Mouse (Mus musculus): ENCODE results near the gene Adrm1.
"Not testable (repeated sequence)": the region's sequence is repeated elsewhere in the genome, so short reads cannot be mapped to it uniquely, and the experiment has no call there.

The Adrm1 gene

GRCm38 (mm10) chr2:180170806-180171521 lies at the start of gene Adrm1:
Gene Adrm1 (plus strand): TSS chr2:180171485.
- peak; percentile 96 to 98 for DNase-seq (ENCODE audit: low spot score in 2 of 2)

- no peak for DNase-seq (ENCODE audit: low spot score in 2 of 2)
Observed at GRCm38 (mm10) chr2:180124192-180124591, 47.1 kb upstream of the Adrm1 start.

GRCm38 (mm10) chr2:180126195-180126594 lies 45.1 kb upstream of the Adrm1 start:
- DNase-seq (ENCODE audit: low spot score in 2 of 2) = peak in 1 of 2 experiments; percentile 25

GRCm38 (mm10) chr2:180127675-180128074 lies 43.6 kb upstream of the Adrm1 start:
- no peak for DNase-seq (ENCODE audit: low spot score in 2 of 2)

GRCm38 (mm10) chr2:180133231-180133630 lies 38.1 kb upstream of the Adrm1 start:
- DNase-seq (ENCODE audit: low spot score in 2 of 2) = no peak

GRCm38 (mm10) chr2:180133911-180134310 lies 37.4 kb upstream of the Adrm1 start:
- DNase-seq (ENCODE audit: low spot score in 2 of 2) = no peak

GRCm38 (mm10) chr2:180135414-180135813 lies 35.9 kb upstream of the Adrm1 start:
- no peak for DNase-seq (ENCODE audit: low spot score in 2 of 2)

- DNase-seq (ENCODE audit: low spot score in 2 of 2) = no peak
Observed at GRCm38 (mm10) chr2:180146091-180146490, 25.2 kb upstream of the Adrm1 start.

GRCm38 (mm10) chr2:180147379-180147778 lies 23.9 kb upstream of the Adrm1 start:
- DNase-seq (ENCODE audit: low spot score in 2 of 2) = peak in 1 of 2 experiments; percentile 46

- no peak for DNase-seq (ENCODE audit: low spot score in 2 of 2)
Observed at GRCm38 (mm10) chr2:180148551-180148950, 22.7 kb upstream of the Adrm1 start.

GRCm38 (mm10) chr2:180154796-180155195 lies 16.5 kb upstream of the Adrm1 start:
- peak; percentile 61 to 70 for DNase-seq (ENCODE audit: low spot score in 2 of 2)

- no peak for DNase-seq (ENCODE audit: low spot score in 2 of 2)
Observed at GRCm38 (mm10) chr2:180158627-180159026, 12.7 kb upstream of the Adrm1 start.

- no peak for DNase-seq (ENCODE audit: low spot score in 2 of 2)
Observed at GRCm38 (mm10) chr2:180165855-180166254, 5.4 kb upstream of the Adrm1 start.

GRCm38 (mm10) chr2:180166869-180167268 lies 4.4 kb upstream of the Adrm1 start:
- no peak for DNase-seq (ENCODE audit: low spot score in 2 of 2)

GRCm38 (mm10) chr2:180170151-180170805 lies 1.0 kb upstream of the Adrm1 start:
- DNase-seq (ENCODE audit: low spot score in 2 of 2) = no peak

GRCm38 (mm10) chr2:180171522-180172070 lies 311 bp downstream of the Adrm1 start:
- DNase-seq (ENCODE audit: low spot score in 2 of 2) = no peak

GRCm38 (mm10) chr2:180172152-180172551 lies 867 bp downstream of the Adrm1 start:
- no peak for DNase-seq (ENCODE audit: low spot score in 2 of 2)

GRCm38 (mm10) chr2:180173163-180173562 lies 1.9 kb downstream of the Adrm1 start:
- no peak for DNase-seq (ENCODE audit: low spot score in 2 of 2)

GRCm38 (mm10) chr2:180173711-180174110 lies 2.4 kb downstream of the Adrm1 start:
- not testable (repeated sequence) for DNase-seq (ENCODE audit: low spot score in 2 of 2)

- no peak for DNase-seq (ENCODE audit: low spot score in 2 of 2)
Observed at GRCm38 (mm10) chr2:180174121-180174520, 2.8 kb downstream of the Adrm1 start.

GRCm38 (mm10) chr2:180175725-180176124 lies 4.4 kb downstream of the Adrm1 start:
- DNase-seq (ENCODE audit: low spot score in 2 of 2) = no peak

GRCm38 (mm10) chr2:180181542-180181941 lies 10.3 kb downstream of the Adrm1 start:
- DNase-seq (ENCODE audit: low spot score in 2 of 2) = no peak

Data from right cerebral cortex, adult 2 months (tissue).